Mouse (Mus musculus) heart, adult 9 months (tissue): ENCODE data around the gene Odf2l.
A peak's percentile ranks its signal among the peaks of the same experiment; 100 is the strongest.

ENCODE experiments used
- DNase-seq, 2 experiments: peaks; one replicate each; pipeline ENCODE4 v3.0.0; 2022; ENCODE audit warnings: low spot score in 2 of 2

Odf2l gene

DNA sequence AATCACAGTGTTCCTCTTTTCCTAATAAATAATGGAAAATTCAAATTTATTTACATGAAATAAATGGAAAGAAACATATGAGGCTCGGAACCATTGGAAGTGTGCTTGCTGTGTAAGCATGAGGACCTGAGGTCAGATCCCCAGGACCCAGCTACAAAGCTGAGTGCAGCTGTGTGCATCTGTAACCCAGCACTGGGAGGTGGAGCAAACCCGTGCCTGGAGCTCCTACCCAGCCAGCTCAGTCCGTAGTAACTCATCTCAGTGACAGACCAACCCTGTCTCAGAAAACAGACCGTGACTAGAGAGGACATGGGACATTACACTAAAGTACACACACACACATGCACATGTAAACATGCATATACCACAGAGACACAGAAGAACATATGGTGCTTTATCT is 21.8 kb downstream of the Odf2l start:
- no peak for DNase-seq

DNA sequence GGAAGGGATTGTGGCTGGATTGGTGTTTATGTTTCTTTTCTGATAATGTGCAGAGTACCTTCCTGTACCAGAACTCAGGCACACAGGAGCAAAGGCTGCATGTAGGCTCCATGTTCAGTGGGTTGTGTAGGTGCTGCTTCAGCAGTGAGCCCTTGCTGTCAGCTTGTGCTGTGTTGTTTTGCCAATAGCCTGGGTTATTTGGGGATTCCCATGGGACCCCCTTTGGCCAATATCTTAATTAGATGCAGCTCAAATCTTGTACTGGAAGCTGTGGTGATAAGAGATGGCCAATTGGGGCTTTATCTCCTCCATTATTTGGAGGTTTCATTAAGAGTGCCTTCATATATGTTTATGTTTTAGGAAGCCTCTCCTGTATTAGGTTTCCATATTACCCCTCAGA is 24.5 kb downstream of the Odf2l start:
- DNase-seq, result no peak

DNA sequence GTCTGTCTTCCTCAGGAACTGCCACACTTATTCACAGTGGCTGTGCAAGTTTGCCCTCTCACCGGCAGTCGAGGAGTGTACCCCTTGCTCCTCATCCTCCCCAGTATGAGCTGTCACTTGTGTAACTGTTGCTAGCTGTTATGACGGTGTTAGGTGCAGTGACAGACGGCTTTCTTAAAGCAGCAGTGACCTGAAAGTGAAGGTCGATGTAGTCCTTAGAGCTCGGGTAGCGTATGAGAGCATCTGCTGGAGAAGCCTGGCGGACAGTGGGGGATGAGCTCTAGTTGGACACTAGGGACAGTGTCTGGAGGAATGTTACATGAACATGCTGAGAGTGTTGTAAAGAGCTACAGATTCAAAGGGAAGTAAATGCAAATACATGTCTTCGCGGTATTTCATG is 25.5 kb downstream of the Odf2l start:
- DNase-seq, result no peak

DNA sequence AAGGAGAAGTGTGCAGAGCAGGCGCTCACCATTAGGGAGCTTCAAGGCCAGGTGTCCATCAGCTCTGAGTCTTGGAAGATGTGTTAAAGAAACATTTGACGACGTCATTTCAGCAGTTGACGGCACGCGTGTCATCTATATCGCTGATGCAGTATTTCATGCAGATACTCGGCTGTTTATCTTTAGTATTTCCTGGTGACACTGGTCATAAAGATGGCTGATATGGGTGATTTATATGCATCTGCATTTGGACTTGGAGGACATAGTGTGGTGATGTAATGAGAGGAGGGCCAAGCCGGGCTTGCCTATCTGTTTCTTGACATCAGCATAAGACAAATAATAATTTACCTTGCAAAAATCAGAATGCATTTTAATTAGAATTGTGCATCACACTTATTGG is 28.5 kb downstream of the Odf2l start:
- DNase-seq, result no peak

DNA sequence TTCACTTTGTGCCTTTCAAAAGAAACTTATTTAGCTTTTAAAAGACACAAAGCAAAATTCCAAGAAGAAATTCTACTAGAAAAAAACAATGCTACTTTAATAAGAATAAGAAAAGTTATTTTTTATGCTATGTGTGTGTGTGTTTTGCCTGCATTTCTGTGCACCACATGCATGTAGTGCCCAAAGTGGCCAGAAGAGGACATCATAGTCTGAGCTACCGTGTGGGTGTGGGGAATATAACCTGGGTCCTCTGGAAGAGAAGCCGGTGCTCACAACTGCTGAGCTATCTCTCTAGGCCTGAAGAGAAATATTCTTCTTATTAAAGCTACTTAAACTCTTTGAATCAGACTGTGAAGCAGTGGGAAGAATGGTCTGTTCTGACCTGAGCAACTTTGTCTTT is 29.1 kb downstream of the Odf2l start:
- DNase-seq, result no peak

DNA sequence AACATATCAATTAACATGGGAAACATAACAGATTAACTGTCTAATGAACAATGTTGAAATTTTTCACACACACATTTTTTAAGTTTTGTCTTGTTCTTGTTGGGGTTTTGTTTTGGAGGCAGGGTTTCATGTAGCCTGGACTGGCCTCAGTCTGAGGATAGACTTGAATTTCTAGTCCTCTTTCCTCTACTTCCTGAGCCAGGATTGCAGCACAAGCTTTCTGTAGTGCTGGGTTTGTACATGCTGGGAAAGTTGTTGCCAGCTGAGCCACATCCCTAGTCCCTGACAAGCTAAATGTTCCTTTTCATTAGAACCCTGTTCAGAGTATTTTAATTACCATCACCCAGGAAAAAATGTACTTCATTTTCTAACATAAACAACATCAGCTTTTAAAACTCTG is 29.6 kb downstream of the Odf2l start:
- DNase-seq, result no peak

DNA sequence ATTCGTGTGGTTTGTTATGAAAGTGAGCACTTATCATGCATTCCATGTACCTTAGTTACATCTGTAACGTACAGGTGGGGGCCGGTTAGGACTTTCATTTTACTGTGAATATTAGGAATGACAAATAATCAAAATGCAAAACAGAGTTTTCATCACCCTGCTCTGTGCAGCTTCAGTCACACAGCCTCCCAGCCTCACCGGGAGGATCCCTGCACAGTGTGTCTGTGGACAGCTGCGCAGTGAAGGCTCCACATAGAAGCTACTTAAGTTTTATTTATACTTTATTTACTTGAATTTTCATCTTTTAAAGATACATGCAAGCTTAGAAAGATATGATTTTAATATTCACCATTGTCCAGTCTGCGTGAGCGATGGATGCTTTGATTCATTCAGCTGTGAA is 32.7 kb downstream of the Odf2l start:
- no peak for DNase-seq

DNA sequence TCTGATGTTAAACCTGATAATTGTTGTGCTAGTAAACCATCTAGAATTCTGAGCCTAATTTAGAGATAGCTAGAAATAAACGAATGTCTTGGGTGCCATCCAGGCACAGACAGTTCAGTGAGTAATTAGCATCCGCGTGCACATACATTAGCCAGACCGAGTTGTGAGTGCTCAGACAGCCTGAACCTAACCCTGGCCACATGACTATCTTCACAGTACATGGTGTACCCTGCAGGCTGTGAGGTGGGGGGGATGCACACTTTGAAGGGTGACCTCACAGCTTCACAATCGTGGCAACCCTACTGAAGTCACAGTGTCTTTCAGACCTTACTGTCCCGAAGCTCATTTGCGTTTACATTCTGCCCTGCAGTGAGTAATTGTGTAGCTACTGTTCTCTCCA is 33.5 kb downstream of the Odf2l start:
- DNase-seq, result peak in 1 of 2 experiments; percentile 4

DNA sequence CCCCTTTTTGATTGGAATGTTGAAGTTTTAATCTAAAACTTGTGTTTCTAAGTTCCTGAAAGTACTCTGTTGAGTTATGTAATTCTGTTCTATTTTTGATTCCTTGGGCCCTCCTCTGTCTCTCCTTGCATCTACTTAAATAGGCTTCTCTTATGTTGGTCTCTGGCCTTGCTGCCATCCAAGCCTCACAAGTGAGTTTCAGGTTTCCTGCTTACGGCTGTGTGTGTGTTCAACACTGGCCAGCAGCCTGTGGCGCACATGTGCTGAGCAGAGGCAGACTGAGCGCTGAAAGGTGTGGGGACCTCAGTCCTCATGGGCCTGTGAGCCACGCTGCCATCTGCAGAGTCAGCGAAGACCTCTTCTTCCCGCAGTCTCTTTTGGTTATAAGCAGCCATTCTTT is 38.5 kb downstream of the Odf2l start:
- DNase-seq, result no peak

DNA sequence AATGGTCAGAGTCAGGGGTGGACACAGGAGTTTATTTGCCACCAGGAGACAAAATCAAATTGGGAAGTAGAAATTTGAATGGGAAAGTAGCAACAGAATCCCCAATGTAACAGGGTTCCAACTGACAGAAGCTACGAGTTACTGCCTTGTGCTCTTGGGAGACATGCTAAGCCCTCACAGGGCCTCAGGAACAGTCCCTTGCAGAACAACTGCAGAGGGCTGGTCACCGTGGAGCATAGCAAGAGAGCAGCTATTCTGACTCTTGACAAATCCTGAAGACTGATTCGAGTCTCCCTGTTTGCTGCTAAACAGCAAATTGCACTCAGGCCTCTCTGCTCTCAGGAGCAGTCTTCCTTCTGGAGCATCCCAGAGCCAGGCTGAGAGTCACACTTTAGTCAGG is 40.1 kb downstream of the Odf2l start:
- no peak for DNase-seq

DNA sequence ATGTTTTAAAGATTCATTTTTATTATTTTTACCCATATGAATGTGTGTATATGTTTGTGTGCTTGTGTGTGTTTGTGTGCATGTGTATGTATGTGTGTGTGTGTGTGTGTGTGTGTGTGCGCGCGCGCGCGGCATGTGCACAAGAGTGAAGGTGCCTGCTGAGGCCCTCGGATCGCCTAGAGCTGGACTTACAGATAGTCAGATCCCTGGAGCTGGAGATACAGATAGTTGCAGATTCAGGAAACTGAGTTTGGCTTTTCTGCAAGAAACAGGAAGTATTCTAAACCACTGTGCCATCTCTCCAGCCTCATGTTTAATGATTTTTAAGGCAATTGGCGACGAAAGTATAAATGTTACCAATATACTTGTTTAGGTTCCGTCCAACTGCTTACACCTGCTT is 48.4 kb downstream of the Odf2l start:
- DNase-seq, result no peak

DNA sequence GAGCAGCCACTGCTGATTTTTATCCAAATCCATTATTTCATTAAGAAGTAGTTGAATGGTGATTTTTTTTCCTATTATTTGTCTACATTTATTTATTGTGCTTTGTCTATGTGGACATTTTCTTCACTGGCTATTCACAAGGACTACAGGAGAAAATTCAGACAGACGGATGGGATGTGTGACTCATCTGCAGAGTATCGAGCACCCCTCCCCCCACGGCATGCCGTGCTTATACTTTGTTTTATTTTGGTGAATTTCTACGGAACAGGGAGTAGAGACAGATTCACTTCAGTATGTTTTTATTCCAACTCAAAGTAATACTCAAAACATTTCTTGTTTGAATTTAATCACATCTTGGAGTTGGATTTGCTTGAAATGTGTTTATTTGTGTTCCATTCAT is 49.4 kb downstream of the Odf2l start:
- DNase-seq, result no peak

DNA sequence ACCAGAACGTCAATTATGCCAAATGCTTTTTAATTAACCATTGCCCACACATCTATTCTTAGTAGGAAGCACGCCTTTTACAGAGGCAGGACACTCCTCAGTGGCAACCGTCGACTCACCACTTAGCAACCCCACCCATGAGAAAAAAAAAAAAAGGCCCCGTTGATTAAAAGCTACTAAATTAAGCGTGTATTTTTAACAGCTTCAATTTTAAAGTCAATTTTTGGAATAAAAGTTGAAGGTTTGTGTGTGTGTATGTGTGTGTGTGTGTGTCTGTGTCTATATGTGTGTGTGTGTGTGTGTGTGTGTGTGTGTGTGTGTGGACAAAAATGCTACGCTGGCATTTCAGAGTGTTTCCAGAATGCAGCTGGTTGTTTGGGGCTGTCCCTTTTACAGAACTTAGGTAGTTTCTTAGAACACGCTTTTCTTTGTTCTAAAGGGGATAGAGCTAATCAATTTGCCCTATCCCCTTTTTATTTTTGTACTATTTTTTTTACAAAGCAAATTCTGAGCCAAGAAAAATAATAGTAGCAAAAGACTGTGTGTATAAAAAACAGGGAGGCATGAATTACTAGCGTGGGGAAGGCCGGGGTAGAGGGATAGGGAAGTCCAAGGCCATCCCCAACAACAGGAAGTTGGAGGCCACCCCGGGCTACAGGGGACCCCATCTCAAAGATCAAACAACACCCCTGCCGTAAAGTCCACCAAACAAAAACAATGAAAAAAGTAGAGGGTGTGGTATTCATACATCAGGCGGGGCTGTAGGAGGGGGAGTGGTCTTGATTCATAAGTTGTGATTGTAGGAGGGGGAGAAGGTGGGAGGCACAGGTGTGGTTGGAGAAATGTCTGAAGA is 50.7 kb downstream of the Odf2l start:
- no peak for DNase-seq

DNA sequence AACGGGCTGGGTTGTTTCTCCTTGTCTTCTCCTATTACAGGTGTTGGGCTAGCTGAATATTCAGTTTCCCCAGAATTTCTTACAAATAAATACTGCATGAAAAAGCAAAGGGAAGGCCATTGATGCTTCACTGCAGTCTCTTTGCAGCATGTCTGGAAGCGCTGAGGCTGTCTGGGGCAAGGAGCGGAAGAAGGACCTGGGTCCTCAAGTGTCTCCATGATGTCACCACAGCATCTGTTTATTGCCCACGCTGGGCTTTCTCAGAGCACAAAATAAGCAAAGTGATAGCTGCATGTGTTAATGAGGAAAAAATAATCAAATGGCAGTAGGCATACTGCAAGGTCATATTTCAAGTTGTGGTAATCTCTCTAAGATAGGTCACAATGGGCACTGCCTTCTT is 51.6 kb downstream of the Odf2l start:
- no peak for DNase-seq

DNA sequence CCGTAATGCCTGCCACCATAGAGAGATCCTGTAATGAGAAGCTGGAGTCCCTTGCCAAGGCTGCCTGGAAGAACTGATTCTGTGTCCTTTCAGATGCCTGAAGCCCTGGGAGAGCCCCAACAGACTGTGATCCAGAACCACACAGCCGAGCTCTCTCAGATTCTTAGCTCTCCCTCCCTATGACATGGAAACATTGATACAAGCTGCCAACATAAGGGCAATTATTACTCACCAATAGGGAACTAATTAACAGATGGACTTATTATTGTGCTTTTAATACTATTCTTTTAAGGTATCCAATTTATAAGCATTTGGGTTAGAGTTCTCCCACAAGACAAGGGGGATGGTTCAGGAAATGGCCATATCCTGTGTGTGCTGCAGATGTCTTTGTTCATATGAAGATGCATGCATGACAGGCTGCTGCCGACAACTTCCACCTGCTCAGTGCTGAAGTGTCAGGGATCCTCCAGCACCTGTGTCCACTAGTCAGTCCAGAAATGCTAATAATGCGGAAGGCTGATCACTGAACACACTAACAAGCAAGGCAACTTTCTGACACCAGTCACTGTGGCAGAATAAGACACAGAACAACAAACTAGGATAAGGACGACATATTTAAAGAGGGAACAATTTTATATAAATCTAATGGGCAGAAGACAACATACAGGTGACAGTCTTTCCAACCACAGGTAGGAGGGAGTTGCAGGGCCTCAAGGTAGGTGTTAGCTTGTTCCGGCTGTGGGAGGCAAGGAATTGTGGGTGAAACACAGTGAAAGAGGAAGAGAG is 52.4 kb downstream of the Odf2l start:
- DNase-seq, result no peak

DNA sequence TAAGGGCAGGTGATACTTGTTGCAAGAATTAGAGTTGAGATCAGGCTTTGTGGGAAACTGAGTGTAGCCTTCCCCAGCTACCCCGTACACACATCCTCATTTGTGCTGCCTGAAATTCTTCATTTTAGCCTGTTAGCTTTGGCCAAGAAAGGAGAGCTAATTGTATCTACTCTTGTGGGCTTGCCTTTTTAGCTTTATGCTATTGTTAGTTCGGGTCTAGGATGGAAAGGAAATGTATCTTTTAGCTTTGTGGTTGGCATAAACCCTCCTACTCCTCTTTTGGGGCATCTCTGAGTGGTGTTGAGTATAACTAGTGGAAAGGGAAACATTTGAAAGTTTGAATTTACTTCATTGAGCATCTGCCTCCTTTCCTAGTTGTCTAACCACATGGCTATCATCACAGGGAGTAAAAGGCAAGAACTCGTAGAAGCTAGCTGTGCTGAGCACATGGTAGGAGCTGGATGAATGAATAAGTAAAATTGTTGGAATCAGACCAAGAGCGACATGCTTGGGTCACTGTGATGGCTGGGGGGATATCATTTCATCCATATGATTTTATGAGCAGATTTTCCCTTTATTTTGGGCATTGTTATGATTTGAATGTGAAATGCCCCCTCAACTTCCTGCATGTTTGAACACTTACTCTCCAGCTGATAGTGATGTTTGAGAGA is 53.1 kb downstream of the Odf2l start:
- DNase-seq, result no peak

DNA sequence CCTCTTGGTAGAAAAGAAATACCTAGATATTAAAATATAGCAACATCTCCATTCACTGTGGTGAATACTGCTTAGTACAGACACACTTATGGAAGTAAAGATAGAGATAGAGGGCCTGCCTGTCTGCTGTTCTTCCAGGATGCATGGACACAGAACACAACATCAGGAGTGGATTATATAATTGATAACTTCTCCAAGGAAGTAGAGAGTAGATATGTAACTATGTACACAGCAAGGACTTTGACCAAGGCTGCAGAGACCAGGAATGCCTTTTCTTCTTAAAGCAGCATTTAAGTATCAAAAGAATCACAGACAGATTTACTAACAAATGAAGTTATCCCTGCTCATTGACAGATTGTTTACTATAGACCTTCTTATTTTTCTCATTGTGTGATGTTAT is 66.3 kb downstream of the Odf2l start:
- DNase-seq, result no peak

DNA sequence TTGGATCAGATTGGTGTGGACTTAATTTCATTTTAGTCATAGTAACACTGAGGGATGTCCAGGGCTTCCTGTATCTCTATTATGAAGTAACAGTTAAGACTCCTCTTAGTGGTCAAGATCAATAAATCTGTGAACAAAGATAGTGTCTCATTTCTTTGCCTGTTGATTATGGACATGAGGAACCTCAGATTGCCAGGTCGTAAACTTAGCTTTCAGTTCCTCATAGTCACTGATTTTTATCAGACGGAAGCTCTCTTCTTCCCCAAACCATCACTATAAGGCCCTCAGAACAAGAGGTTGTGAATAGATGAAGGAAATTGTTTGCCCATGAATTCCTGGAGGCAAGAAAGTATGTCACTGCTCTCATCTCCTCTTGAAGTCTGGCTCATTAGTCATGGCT is 73.6 kb downstream of the Odf2l start:
- DNase-seq, result no peak

DNA sequence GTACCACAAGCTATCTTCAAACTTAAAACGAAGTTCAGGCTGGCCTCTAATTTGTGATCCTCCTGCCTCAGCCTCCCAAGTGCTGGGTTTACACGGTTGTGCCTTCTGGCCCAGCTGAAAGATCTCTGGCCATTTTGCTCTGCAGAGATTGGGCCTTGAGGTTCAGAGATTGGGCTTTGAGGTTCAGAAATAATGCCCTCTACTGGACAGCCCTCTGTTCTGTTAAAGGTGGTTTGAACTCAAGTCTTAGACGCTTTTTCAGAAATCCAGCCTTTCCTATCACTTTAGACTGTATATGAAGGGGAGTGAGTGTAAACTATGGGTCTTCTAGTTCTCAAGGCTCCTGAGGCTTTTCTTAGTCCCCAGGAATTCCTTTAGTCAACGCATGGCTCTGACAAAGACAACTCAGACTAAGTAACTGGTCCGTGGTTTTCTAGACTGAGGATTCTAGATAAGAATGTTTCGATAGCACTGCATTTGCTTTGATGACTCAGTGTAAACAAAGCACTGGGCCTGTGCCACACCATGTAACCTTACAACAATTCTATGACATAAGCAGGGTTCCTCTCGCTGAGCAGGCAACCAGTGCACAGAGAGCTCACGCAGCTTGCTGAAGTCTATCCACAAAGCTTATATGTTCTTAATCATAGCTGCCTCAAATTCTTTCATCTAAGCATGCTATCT is 77.0 kb downstream of the Odf2l start:
- DNase-seq, result no peak

DNA sequence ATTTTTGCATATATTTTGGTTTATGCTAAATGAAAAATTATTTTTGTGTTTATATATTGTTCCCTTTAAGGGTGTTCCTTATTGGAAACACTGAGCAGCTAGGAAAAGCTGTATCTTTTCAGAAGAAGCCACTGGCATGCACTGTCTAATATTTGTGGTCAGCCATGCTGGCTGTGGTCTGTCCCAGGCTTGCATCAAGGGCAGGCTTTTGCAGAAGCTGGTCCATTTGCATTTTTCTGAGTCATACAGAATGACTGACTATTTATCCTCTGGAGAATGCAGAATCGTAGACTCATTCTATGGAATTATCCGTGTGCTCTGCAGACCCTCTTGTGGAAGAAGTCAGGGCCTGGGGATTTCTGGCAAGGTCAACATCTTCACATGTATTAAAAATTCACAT is 79.7 kb downstream of the Odf2l start:
- no peak for DNase-seq
